Mouse (Mus musculus) neutrophil, adult 83 days (primary cell): ENCODE data around the gene Rgl3. TPM values are rescaled to one million over a fixed set of nuclear protein-coding genes. Genes with fewer than 3 reads are reported as not detected.

Experiments
- total RNA-seq, 2 experiments: library from RNA; stranded (reverse); gene quantifications; one replicate each; pipeline ENCODE4 v1.2.4; 2023

Rgl3 gene
- not detected for total RNA-seq

GRCm38 (mm10) chr9:21989230-21990110 lies at the start of gene Rgl3:
Gene Rgl3 (minus strand): TSS chr9:21989446.

DNA sequence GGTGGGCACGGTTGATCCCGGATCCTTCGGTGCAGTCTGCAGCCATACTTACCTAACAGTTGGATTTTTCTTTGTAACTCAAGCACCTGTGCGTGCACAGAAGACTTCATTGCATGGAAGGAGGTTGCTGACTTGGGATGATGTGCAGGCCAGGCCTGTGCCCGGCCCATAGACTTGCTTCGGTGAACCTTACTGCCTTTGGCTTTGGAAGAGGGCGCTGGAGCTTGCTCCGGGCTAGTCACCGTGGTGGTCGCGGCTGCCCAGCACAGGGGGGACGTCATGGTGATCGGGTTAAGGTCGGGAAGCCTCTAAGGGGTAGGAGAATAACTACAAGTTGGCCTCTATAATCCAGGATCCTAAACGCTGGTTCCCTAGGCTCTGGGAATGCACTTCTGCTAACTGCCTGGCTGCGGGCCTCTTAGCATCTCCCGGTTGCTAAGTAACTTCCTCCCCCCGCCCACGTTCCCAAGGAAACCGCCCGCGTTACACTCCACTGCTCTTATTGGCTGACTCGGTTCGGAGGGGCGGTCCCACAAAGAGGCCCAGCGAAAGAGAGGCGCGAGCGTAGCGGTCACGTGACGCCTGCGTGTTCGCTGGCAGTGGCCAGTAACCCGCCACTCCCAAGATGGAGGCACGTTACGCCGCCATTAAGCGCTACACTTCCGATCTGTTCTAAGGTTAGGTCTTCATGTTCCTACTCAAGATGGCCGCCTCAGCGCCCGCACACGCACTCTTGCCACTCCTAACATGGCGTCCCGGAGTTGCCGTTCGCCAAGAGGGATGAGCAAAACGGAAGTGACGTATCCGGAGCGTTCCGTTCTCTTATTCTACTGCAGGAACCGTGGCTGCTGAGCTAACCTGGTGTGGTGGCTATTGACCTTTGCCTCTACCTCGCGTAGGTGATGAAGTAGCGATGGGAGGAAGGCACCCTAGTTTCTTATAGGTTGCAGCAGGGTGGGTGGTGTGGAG lies 13.2 kb upstream of the Rgl3 start, which contains the start of the genes Ccdc151 and Prkcsh:
TSS of gene Ccdc151 (minus strand) at position 441 of the 969 bp plus-strand sequence.
TSS of gene Prkcsh (plus strand) at position 613 of the 969 bp plus-strand sequence.

DNA sequence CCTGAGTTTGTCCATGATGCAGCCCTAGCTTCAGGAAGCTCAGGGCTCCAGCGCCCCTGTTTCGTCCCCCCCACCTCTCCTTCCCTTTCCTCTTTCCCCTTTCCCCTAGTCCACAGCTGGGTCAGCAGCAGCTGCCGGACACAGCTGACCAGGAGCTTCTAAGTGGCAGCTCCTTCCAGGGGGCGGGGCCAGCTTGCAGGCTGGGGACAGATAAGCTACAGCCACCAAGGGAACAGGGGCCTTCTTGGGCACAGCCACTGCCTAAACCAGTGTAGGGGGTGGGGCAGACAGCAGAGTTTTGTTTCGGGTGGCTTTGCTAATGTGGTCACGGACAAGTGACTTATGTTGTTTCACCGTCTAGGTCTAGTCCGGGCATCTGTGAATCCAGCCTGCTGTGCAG lies 25.8 kb downstream of the Rgl3 start, which contains the start of gene Epor:
TSS of gene Epor (minus strand) at position 90 of the 400 bp plus-strand sequence.

GRCm38 (mm10) chr9:21955570-21956281 lies 33.5 kb downstream of the Rgl3 start, which contains the start of gene Swsap1:
Gene Swsap1 (plus strand): TSS chr9:21955755.

GRCm38 (mm10) chr9:21936692-21937570 lies 52.3 kb downstream of the Rgl3 start, which contains the start of gene Plppr2:
Gene Plppr2 (plus strand): TSS chr9:21937033.

GRCm38 (mm10) chr9:21927208-21927753 lies 62.0 kb downstream of the Rgl3 start, which contains the start of the genes Ccdc159 and Tmem205:
Gene Ccdc159 (plus strand): TSS chr9:21927471.
Gene Tmem205 (minus strand): TSS chr9:21927556.

Other genes with a start within 250 kb of the Rgl3 start
- gene Spc24, start 229.1 kb downstream of the Rgl3 start, total RNA-seq: 10 to 100 TPM; 32.1 to 43.7 TPM
- gene Kank2, start 190.7 kb downstream of the Rgl3 start, total RNA-seq: under 1 TPM; 0.70 to 0.84 TPM
- not detected for gene Angptl8, start 153.9 kb downstream of the Rgl3 start, total RNA-seq
- 1 to 10 TPM; 2.6 to 4.3 TPM for gene Dock6, start 136.8 kb downstream of the Rgl3 start, total RNA-seq
- gene Rab3d, start 71.3 kb downstream of the Rgl3 start, total RNA-seq: 100 to 1,000 TPM; 154 to 156 TPM
- 1 to 10 TPM in 1 of 2 experiments, under 1 TPM in 1; 0.77 to 1.5 TPM for gene Ccdc159, start 62.0 kb downstream of the Rgl3 start, total RNA-seq
- 10 to 100 TPM; 17.0 to 20.7 TPM for gene Tmem205, start 61.9 kb downstream of the Rgl3 start, total RNA-seq
- gene Plppr2, start 52.4 kb downstream of the Rgl3 start, total RNA-seq: 1 to 10 TPM; 1.2 to 1.4 TPM
- 1 to 10 TPM; 4.3 to 4.5 TPM for gene Swsap1, start 33.7 kb downstream of the Rgl3 start, total RNA-seq
- gene Epor, start 25.9 kb downstream of the Rgl3 start, total RNA-seq: 10 to 100 TPM in 1 of 2 experiments, 1 to 10 TPM in 1; 10.0 to 15.7 TPM
- gene Ccdc151, start 13.2 kb upstream of the Rgl3 start, total RNA-seq: not detected
- gene Prkcsh, start 13.4 kb upstream of the Rgl3 start, total RNA-seq: 10 to 100 TPM; 55.2 to 67.9 TPM
- under 1 TPM in 1 of 2 experiments, not detected in 1; 0.55 TPM for gene Elavl3, start 62.6 kb upstream of the Rgl3 start, total RNA-seq
- not detected for gene Gm49318, start 81.8 kb upstream of the Rgl3 start, total RNA-seq
- 1 to 10 TPM; 9.0 to 9.7 TPM for gene Zfp653, start 81.9 kb upstream of the Rgl3 start, total RNA-seq
- gene Ecsit, start 96.0 kb upstream of the Rgl3 start, total RNA-seq: 1 to 10 TPM; 8.6 to 8.7 TPM
- gene Cnn1, start 109.8 kb upstream of the Rgl3 start, total RNA-seq: not detected
- gene Elof1, start 127.7 kb upstream of the Rgl3 start, total RNA-seq: 10 to 100 TPM; 34.9 to 42.1 TPM
- gene Acp5, start 146.3 kb upstream of the Rgl3 start, total RNA-seq: 10 to 100 TPM; 28.6 to 38.7 TPM
- 10 to 100 TPM; 15.4 to 16.0 TPM for gene Pigyl, start 167.4 kb upstream of the Rgl3 start, total RNA-seq
- not detected for gene Zfp872, start 198.6 kb upstream of the Rgl3 start, total RNA-seq
- gene Zfp809, start 236.3 kb upstream of the Rgl3 start, total RNA-seq: 10 to 100 TPM; 12.4 to 17.5 TPM